Mouse (Mus musculus): Measurements from ENCODE around the gene Hps4.
"Not testable (repeated sequence)": the region's sequence is repeated elsewhere in the genome, so short reads cannot be mapped to it uniquely, and the experiment has no call there.

DNA sequence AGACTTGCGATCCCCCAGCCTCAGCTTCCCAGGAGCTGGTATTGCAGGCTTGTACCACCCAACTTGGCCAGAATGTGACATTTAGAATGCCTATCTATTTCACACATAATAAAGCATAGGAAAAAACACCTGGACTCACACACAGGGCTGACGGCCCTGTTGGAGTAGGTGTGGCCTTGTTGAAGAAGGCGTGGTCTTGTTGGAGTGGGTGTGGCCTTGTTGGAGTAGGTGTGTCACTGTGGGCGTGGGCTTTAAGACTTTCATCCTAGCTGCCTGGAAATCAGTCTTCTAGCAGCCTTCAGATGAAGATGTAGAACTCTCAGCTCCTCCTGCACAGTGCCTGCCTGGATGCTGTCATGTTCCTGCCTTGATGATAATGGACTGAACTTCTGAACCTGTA, 69.9 kb downstream of the Hps4 start:
- TF ChIP-seq GATA1, TAL1 (IDR thresholded peaks at IDR 0.05; ENCODE audit: low read length): not testable (repeated sequence)
